In genomic region chr1:105463819-105464614, GRCm38 (mm10) we compare ENCODE assay signal across 25 mouse cellular contexts.
A peak's percentile ranks its signal among the peaks of the same experiment; 100 is the strongest.
DNase-seq lines count a peak whose midpoint lies in the region; ATAC-seq and TF ChIP-seq lines count a peak whose summit lies in the region.
"Had no signal": no experiment of that assay in that cellular context is flagged by ENCODE, and none has a peak within 500 bp of the region (broad histone marks: within the 10 kb centered on the region; RNA-seq: fewer than 3 reads in every experiment).

No protein-coding gene starts in this region.

- no peak for TF ChIP-seq CTCF in hindbrain, postnatal 0 days (IDR thresholded peaks at IDR 0.05; ENCODE audit: low read depth)

- H3K36me3 ChIP-seq in hindbrain, postnatal 0 days (ENCODE audit: insufficient read depth, low read length), result no peaks in the 10 kb centered on the region
- no peaks in the 10 kb centered on the region for H3K36me3 ChIP-seq in hindbrain, embryonic 10.5 days
- H3K36me3 ChIP-seq: forebrain, embryonic 12.5 days; heart, embryonic 12.5 days; limb, embryonic 12.5 days; lung, embryonic 15.5 days; midbrain, embryonic 10.5 days; neural tube, embryonic 13.5 days had no signal

- WGBS in hindbrain, postnatal 0 days, result 60% methylated on average over 2 of the region's 2 CpGs
- 91% methylated on average over 2 of the region's 2 CpGs for WGBS in hindbrain, embryonic 10.5 days

- no peaks in the 10 kb centered on the region for H3K9me3 ChIP-seq in hindbrain, postnatal 0 days (ENCODE audit: low read length)
- H3K9me3 ChIP-seq in hindbrain, embryonic 10.5 days, result no peaks in the 10 kb centered on the region
- H3K9me3 ChIP-seq: forebrain, embryonic 12.5 days; heart, embryonic 12.5 days; limb, embryonic 12.5 days; lung, embryonic 15.5 days; midbrain, embryonic 10.5 days; neural tube, embryonic 13.5 days had no signal

- ATAC-seq in hindbrain, postnatal 0 days, result peak; percentile 85
- ATAC-seq: intestine, embryonic 16.5 days; midbrain, embryonic 16.5 days; Patski had no signal

- H3K27me3 ChIP-seq in hindbrain, postnatal 0 days (ENCODE audit: insufficient read depth, low read length), result no peaks in the 10 kb centered on the region
- H3K27me3 ChIP-seq in hindbrain, embryonic 10.5 days (ENCODE audit: insufficient read depth, poor library complexity, severe bottlenecking), result no peaks in the 10 kb centered on the region
- H3K27me3 ChIP-seq: forebrain, embryonic 12.5 days; heart, embryonic 12.5 days; limb, embryonic 12.5 days; lung, embryonic 15.5 days; neural tube, embryonic 13.5 days; Patski had no signal

- no peak overlapping the region for H3K4me3 ChIP-seq in hindbrain, postnatal 0 days (ENCODE audit: low read length)
- H3K4me3 ChIP-seq in hindbrain, embryonic 10.5 days, result no peak overlapping the region
- H3K4me3 ChIP-seq: erythroblast, embryonic 14.5 days; forebrain, embryonic 12.5 days; heart, adult 2 months; heart, embryonic 12.5 days; limb, embryonic 12.5 days; lung, embryonic 15.5 days; midbrain, embryonic 10.5 days; neural tube, embryonic 13.5 days had no signal

- no peak overlapping the region for H3K27ac ChIP-seq in hindbrain, postnatal 0 days
- no peak overlapping the region for H3K27ac ChIP-seq in hindbrain, embryonic 10.5 days
- H3K27ac ChIP-seq: forebrain, embryonic 12.5 days; heart, adult 2 months; kidney, postnatal 0 days; limb, embryonic 12.5 days; lung, embryonic 15.5 days; midbrain, embryonic 10.5 days; neural tube, embryonic 13.5 days had no signal

- no peaks in the 10 kb centered on the region for H3K4me1 ChIP-seq in hindbrain, postnatal 0 days (ENCODE audit: insufficient read depth, low read length)
- H3K4me1 ChIP-seq in hindbrain, embryonic 10.5 days (replicated peaks), result no peaks in the 10 kb centered on the region
- H3K4me1 ChIP-seq: forebrain, embryonic 12.5 days; limb, embryonic 12.5 days; lung, embryonic 15.5 days; midbrain, embryonic 10.5 days; neural tube, embryonic 13.5 days had no signal

- H3K9ac ChIP-seq in hindbrain, postnatal 0 days (replicated peaks; ENCODE audit: low read length), result no peak overlapping the region
- H3K9ac ChIP-seq: forebrain, embryonic 12.5 days; heart, embryonic 12.5 days; limb, embryonic 12.5 days; lung, embryonic 15.5 days; neural tube, embryonic 13.5 days had no signal

- DNase-seq in hindbrain, postnatal 0 days (ENCODE audit: low spot score), result peak; percentile 68
- DNase-seq in hindbrain, embryonic 10.5 days (ENCODE audit: low spot score), result no peak
- peak; percentile 82 for DNase-seq in cerebellum, adult 11 months
- peak; percentile 98 for DNase-seq in cerebellum, adult 9-10 months
- peak; percentile 62 to 81 for DNase-seq in cerebellum, postnatal 36 days
- DNase-seq in urinary bladder, postnatal 25 days (ENCODE audit: low spot score), result no peak
- no peak for DNase-seq in frontal cortex, adult 2 months (ENCODE audit: extremely low spot score in 1 of 2, low spot score in 1 of 2)
- DNase-seq: adrenal gland, postnatal 14 days; heart, adult 2 months; kidney, adult 8-10 months; layer of hippocampus, adult 9-11 months; right cerebral cortex, postnatal 4 days; thymus, adult 2 months; thymus, postnatal 36 days had no signal

- no peak overlapping the region for H3K4me2 ChIP-seq in hindbrain, postnatal 0 days (ENCODE audit: low read depth, low read length)
- H3K4me2 ChIP-seq: forebrain, embryonic 12.5 days; heart, embryonic 12.5 days; limb, embryonic 12.5 days; lung, embryonic 15.5 days; neural tube, embryonic 13.5 days had no signal

Comparison
In these comparisons a context has a peak if more than half of its experiments do, and no peak if none do; other contexts are left out.
1. DNase-seq: peak in hindbrain, postnatal 0 days (single experiment), cerebellum, adult 11 months (single experiment), cerebellum, adult 9-10 months (single experiment) and cerebellum, postnatal 36 days (2 of 2); none in hindbrain, embryonic 10.5 days (single experiment), urinary bladder, postnatal 25 days (single experiment) and frontal cortex, adult 2 months (0 of 2).